Mouse (Mus musculus): ENCODE data around the gene Fzd1.

Fzd1 gene

DNA sequence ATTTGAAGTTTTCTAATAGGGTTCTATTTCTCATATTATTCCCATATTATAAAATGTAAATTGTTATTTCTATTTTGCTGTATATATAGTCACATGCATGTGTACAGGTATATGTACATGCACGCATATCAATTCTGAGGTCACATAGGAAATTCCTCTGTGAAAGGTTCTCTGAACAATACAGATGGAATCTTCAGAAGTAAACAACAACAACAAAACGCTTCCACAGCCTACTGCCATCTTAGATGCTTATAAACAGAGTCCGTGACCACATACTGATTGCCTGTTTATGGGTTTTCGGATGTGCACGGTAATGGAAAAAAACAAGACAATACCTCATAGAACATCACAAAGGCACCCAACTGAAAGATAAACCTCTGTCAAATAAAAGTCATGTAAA lies 4.7 kb downstream of the Fzd1 start:
- DNase-seq (ENCODE audit: low read depth, low spot score), result no peak

- DNase-seq (ENCODE audit: low read depth, low spot score), result no peak
Observed at GRCm38 (mm10) chr5:4742722-4743121, 15.1 kb downstream of the Fzd1 start.

- no peak for DNase-seq (ENCODE audit: low read depth, low spot score)
Observed at GRCm38 (mm10) chr5:4737013-4737412, 20.8 kb downstream of the Fzd1 start.

DNA sequence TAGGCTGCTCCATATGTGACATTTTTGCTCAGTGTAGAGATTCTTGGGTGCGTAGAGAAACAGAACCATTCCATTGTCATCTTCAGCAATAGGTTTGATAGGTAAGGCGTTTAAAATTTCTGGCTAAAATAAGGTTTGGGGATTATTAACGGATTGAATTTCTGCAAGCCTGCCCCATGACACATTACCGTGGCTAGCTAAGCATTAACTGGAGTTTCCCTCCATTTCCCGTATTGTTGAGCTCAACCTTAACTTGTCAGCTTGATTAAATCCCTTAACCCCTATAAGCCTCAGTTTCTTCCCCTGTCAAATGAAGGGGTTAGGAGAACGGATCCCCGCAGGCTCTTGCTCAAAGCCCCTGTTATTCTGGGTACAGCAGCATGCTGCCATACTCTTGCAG lies 22.4 kb downstream of the Fzd1 start:
- DNase-seq (ENCODE audit: low read depth, low spot score), result no peak

DNA sequence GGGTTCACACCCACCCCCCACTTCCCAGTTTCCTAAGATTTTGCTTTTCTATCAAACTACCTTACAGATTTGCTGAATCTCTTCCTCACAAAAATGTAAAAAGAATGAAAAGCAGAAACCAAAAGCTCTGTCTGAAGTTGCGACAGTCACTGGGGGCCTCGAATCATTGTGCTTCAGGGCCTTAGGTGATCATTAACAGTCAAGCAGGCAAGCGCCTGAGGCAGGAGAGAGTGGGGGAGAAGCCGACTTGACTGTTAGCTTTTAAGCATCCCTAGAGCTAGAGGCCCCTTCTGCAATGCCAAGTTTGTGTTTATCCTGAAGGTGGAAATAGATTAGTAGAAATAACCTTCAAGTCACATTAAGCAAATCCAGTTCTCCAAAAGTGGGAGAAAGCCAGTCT lies 24.6 kb downstream of the Fzd1 start:
- DNase-seq (ENCODE audit: low read depth, low spot score), result no peak

- no peak for DNase-seq (ENCODE audit: low read depth, low spot score)
Observed at GRCm38 (mm10) chr5:4732241-4733229, 25.3 kb downstream of the Fzd1 start.

DNA sequence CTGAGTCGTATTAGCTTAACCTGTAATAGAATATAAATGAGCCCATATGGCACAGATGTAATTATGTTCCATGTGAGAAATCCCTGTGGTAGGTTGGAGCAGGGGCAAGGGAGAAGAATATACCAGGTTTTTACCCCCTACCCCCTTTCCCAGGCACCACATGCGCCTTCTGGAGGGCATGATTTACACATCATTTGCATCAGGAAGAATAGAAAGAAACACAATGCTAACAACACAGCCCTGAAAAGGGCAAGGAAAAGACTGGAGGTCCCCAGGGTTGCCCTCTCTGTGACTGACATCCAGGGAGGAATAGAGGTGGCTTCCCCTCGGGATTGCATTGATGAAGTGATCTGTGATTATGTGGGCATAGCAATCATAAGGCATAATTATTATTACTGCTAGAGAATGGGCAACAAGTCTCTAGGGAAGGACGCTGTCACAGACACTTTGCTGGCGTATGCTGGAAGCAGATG lies 26.1 kb downstream of the Fzd1 start:
- DNase-seq (ENCODE audit: low read depth, low spot score), result no peak

GRCm38 (mm10) chr5:4731064-4731463 lies 26.8 kb downstream of the Fzd1 start:
- DNase-seq (ENCODE audit: low read depth, low spot score), result no peak
